Mouse (Mus musculus) liver, embryonic 15.5 days (tissue): Measurements from ENCODE around the gene Scel. TPM values are rescaled to one million over a fixed set of nuclear protein-coding genes. Genes with fewer than 3 reads are reported as not detected.
A peak's percentile ranks its signal among the peaks of the same experiment; 100 is the strongest.
"Not testable (repeated sequence)": the region's sequence is repeated elsewhere in the genome, so short reads cannot be mapped to it uniquely, and the experiment has no call there.

Source experiments
- ATAC-seq: fragments of 200-750 bp; cut with Nextera tagmentation; 2 replicates; pipeline ENCODE4 v1.8.0; 2017; ENCODE audit warnings: moderate number of reproducible peaks, mild to moderate bottlenecking, moderate library complexity; ENCODE audit not compliant: insufficient read depth
- H3K27ac ChIP-seq: fragments of 300-500 bp; sonication (generic); replicated peaks from 2 replicates; pipeline ENCODE4 v1.5.1; 2015; ENCODE audit warnings: mild to moderate bottlenecking, inconsistent platforms
- H3K27me3 ChIP-seq: fragments of 300-500 bp; sonication (generic); 2 replicates; pipeline ENCODE4 v1.6.1; 2015; ENCODE audit warnings: mild to moderate bottlenecking, inconsistent platforms
- H3K36me3 ChIP-seq: fragments of 300-500 bp; sonication (generic); replicated peaks from 2 replicates; pipeline ENCODE4 v1.6.1; 2015; ENCODE audit warnings: moderate library complexity, mild to moderate bottlenecking, inconsistent platforms
- H3K4me1 ChIP-seq: fragments of 300-500 bp; sonication (generic); replicated peaks from 2 replicates; pipeline ENCODE4 v1.6.1; 2015; ENCODE audit warnings: inconsistent platforms
- H3K4me2 ChIP-seq: fragments of 300-500 bp; sonication (generic); 2 replicates; pipeline ENCODE4 v1.6.1; 2015; ENCODE audit warnings: moderate library complexity, mild to moderate bottlenecking, inconsistent platforms
- H3K4me3 ChIP-seq: fragments of 300-500 bp; sonication (generic); replicated peaks from 2 replicates; pipeline ENCODE4 v1.5.1; 2015; ENCODE audit warnings: mild to moderate bottlenecking, inconsistent platforms
- H3K9ac ChIP-seq: fragments of 300-500 bp; sonication (generic); 2 replicates; pipeline ENCODE4 v1.6.1; 2015; ENCODE audit warnings: moderate library complexity, mild to moderate bottlenecking, inconsistent platforms
- H3K9me3 ChIP-seq: fragments of 300-500 bp; sonication (generic); replicated peaks from 2 replicates; pipeline ENCODE4 v1.6.1; 2016; ENCODE audit warnings: inconsistent platforms
- WGBS: fragments of 180-500 bp; shearing (Covaris S2); methylation state at CpG from one replicate; pipeline ENCODE4 v1.1.7; 2015; ENCODE audit warnings: mixed read lengths; ENCODE audit not compliant: insufficient replicate concordance; 5-methylcytosine and 5-hydroxymethylcytosine counted together
- polyA plus RNA-seq: library from polyadenylated mRNA; unstranded; fragments of >200 nt; fragmentation: Nextera tagmentation; extraction: Ambion mirVana; gene quantifications from 2 replicates; pipeline ENCODE4 v1.2.1, GENCODE M21; 2015

The Scel gene
- polyA plus RNA-seq = 0.14 and 0.15 TPM in 2 replicates

DNA sequence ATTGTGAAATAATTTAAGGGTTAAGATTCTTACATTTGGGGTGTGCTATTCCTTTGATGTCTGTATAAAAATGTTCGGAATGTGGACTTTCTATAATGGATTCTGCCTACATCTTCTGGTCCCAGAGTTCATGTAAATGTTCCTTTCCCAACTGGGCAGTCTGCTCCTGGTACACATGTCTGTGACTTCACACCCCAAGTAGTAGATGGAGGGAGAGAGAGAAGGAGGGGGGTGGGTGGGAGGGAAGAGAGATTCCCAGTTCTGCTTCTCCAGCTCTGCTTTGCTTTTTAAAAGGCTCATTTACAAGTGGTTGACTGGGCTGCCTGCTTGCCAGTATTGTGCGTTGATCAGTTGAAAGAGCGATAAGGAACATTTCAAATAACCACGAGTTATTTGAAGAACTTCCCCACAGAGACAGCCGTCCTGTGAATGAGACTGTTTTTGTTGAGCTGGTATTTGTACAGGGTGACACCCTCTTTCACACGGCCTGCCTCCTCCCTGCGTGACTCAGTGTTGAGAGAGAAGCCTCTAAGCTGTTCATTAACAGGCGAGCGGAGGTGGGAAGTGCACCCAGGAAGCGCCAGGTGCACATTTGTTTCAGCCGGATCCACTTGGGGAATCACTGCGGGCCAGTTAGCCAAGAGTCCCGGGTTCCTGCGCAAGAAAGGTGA lies at the start of gene Scel:
Gene Scel, plus strand, starts transcription at position 541 of the 671 bp plus-strand sequence.
- H3K27ac ChIP-seq = no peak within 1 kb of the TSS
- ATAC-seq = no peak
- H3K36me3 ChIP-seq = no peaks in the 10 kb centered on the region
- 23% methylated on average over 14 of the region's 14 CpGs for WGBS
- H3K4me1 ChIP-seq = no peaks in the 10 kb centered on the region
- H3K9ac ChIP-seq = no peak within 1 kb of the TSS
- H3K27me3 ChIP-seq = peaks cover 3% of the 10 kb centered on the region; the same call in 1 of the 2 replicates
- H3K4me3 ChIP-seq = no peak within 1 kb of the TSS
- no peaks in the 10 kb centered on the region for H3K9me3 ChIP-seq
- H3K4me2 ChIP-seq = no peak within 1 kb of the TSS

DNA sequence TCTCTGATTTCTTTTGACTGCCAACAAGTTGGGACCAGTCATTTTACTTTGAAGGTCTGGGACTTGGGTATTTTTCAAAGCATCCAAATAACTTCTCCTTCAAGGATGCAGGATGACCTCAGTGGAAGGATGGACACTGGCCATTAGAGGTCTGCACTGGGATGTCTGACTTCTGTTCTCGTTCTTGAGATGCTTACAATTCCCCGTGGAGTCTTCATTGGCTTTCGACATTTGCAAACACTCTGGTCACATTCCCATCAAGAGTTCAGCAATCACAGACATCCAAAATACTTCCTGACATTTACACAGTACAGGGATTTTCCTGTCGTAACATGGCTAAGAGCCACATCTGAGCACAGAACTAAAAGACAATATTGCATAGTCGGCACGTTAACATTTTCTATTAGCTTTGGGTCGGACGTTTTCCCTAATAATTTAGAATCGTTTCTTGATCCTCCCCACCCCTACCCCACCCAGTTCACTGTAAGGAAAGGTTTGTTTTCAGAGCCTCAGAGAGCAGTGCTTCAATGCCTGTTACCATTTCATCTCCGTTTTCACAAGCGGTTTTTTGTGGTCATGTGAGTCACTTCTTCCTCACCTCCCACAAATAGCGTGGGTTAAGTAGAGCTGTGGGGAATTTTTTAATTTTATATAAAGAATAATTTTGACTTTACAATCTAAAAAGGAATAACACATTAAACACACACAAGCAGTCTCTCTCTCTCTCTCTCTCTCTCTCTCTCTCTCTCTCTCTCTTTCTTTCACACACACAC lies 44.3 kb upstream of the Scel start:
- peak overlapping the region; percentile 42; the same call in 1 of the 2 replicates for H3K4me2 ChIP-seq
- 64% methylated on average over 12 of the region's 12 CpGs for WGBS
- H3K27ac ChIP-seq = no peak overlapping the region
- no peak overlapping the region for H3K9ac ChIP-seq
- 0 out of 2 replicates have a peak, but pooled peaks cover 3% of the 10 kb centered on the region for H3K4me1 ChIP-seq
- H3K9me3 ChIP-seq = no peaks in the 10 kb centered on the region
- H3K27me3 ChIP-seq = no peaks in the 10 kb centered on the region; the same call in 1 of the 2 replicates
- ATAC-seq = no peak
- H3K4me3 ChIP-seq = no peak overlapping the region
- H3K36me3 ChIP-seq = no peaks in the 10 kb centered on the region

- H3K9ac ChIP-seq = no peak overlapping the region
- H3K4me1 ChIP-seq = 0 out of 2 replicates have a peak, but pooled peaks cover 3% of the 10 kb centered on the region
- peak; percentile 42; the same call in 1 of the 2 replicates for ATAC-seq
- no peak overlapping the region for H3K27ac ChIP-seq
- H3K36me3 ChIP-seq = no peaks in the 10 kb centered on the region
- no peaks in the 10 kb centered on the region; the same call in 1 of the 2 replicates for H3K27me3 ChIP-seq
- 43% methylated on average over 12 of the region's 12 CpGs for WGBS
- H3K9me3 ChIP-seq = no peaks in the 10 kb centered on the region
- peak overlapping the region; percentile 26 for H3K4me3 ChIP-seq
- peak overlapping the region; percentile 42 for H3K4me2 ChIP-seq
Observed at GRCm38 (mm10) chr14:103469464-103470015, 43.6 kb upstream of the Scel start.

DNA sequence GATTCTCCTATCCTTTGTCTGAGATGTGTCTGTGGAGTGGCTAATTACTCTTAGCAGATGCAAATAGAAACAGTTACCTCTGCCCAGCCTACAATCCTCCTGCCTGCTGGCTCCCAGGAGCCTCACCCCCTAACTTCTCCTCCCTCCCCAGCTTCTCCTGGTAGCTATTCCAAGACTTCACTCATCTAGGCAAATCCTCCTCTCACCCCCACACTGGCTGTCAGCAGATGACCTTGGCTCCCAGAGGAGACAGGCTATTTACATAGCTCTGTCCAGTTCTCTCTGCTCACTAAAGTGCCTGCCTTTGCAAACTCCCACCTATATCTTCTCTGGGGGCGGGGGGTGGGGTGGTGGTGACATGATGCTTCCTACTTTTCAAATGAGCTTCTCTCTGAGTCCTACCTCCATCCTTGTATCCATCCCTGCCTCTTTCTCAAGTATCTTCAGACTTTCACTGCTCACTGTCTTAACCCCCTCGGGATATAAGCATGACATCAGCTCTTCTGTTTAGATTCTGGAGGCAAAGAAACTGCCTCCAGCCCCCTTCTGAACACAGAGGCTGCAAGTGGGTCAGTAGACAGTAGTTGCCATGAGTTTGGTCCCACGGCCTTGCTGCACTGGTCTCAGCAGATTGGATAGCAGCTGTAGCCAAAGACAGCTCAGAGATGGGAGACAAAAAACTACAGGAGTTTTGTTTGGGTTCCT lies 41.9 kb upstream of the Scel start:
- Histone ChIP-seq H3K36me3 (no peaks in the 10 kb centered on the region), H3K9ac (no peak overlapping the region)
- ATAC-seq = no peak

DNA sequence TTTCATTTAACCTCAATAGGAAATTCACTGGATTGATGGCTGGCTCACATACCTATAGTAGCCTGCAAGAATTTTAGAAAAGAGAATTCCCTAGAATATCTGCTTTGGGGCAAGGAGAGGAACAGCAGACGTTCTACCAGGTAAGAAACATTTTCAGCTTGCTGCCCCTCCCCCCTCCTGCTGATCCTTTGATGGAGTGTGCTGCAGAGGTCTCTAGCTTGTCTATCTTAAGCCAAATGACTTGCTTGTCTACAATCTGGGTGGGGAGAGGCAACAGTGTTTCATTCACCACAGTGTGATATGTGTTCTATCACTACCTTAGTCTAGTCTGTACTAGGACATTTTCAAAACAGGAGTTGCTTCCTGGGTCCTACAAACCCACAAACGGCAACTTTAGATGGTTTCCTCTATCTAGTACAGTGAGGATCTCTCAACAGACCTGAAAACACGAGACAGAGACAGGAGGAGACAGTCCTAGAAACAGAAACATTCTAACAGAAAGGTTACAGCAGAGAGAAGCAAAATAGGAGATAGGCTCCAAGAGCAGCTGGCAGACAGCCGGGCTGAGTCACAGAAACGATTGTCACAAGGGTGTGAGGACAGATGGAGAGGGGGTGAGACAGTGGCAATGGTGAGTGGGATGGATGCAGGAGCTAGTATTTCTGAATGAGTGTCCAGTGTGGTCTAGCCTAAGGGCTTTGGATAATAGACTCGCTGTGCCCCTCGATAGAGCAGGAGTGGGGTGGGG lies 41.2 kb upstream of the Scel start:
- Histone ChIP-seq H3K27ac (no peak overlapping the region), H3K4me3 (no peak overlapping the region), H3K4me1 (0 out of 2 replicates have a peak, but pooled peaks cover 3% of the 10 kb centered on the region), H3K9me3 (no peaks in the 10 kb centered on the region), H3K4me2 (no peak overlapping the region), H3K9ac (no peak overlapping the region), H3K36me3 (no peaks in the 10 kb centered on the region), H3K27me3 (no peaks in the 10 kb centered on the region; the same call in 1 of the 2 replicates)
- 32% methylated on average over 7 of the region's 7 CpGs for WGBS
- ATAC-seq = no peak

More for the DNA sequence above, 41.9 kb upstream of the Scel start:
- WGBS = 31% methylated on average over 3 of the region's 3 CpGs
- Histone ChIP-seq H3K4me3 (no peak overlapping the region), H3K27me3 (no peaks in the 10 kb centered on the region; the same call in 1 of the 2 replicates), H3K9me3 (no peaks in the 10 kb centered on the region), H3K27ac (no peak overlapping the region), H3K4me2 (no peak overlapping the region), H3K4me1 (0 out of 2 replicates have a peak, but pooled peaks cover 3% of the 10 kb centered on the region)

DNA sequence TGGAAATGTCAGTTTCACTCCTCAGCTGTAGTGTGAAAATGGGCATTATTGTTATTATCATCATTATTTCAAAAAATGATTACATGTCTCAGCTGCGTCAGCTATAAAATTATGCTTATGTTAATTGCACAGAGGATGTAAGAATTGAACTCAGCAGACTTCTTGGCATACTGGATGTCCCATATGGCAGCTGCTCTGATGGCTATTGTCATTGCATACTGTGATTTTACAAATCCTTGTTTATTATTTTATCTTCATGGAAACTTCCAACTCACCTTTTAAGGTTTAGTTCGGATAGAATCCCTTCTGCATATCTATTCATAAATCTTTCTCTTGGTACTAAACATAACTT lies 40.6 kb upstream of the Scel start:
- ATAC-seq = no peak

GRCm38 (mm10) chr14:103475312-103475711 lies 37.8 kb upstream of the Scel start:
- WGBS = 53% methylated on average over 7 of the region's 7 CpGs
- Histone ChIP-seq H3K9me3 (no peaks in the 10 kb centered on the region), H3K4me2 (no peak overlapping the region), H3K4me3 (no peak overlapping the region), H3K36me3 (no peaks in the 10 kb centered on the region), H3K4me1 (no peaks in the 10 kb centered on the region), H3K27me3 (no peaks in the 10 kb centered on the region), H3K27ac (no peak overlapping the region), H3K9ac (no peak overlapping the region)
- no peak for ATAC-seq

More for the DNA sequence above, 40.6 kb upstream of the Scel start:
- H3K4me2 ChIP-seq = no peak overlapping the region
- no peak overlapping the region for H3K27ac ChIP-seq
- no peaks in the 10 kb centered on the region for H3K36me3 ChIP-seq
- H3K27me3 ChIP-seq = no peaks in the 10 kb centered on the region; the same call in 1 of the 2 replicates
- no peaks in the 10 kb centered on the region for H3K9me3 ChIP-seq
- no peak overlapping the region for H3K9ac ChIP-seq
- 51% methylated on average over 2 of the region's 2 CpGs for WGBS
- H3K4me1 ChIP-seq = 0 out of 2 replicates have a peak, but pooled peaks cover 3% of the 10 kb centered on the region
- H3K4me3 ChIP-seq = no peak overlapping the region

- H3K4me2 ChIP-seq, H3K4me1 ChIP-seq, H3K27me3 ChIP-seq, H3K9me3 ChIP-seq, H3K4me3 ChIP-seq, H3K27ac ChIP-seq, ATAC-seq, H3K36me3 ChIP-seq, H3K9ac ChIP-seq: not testable (repeated sequence)
- WGBS = 33% methylated on average over 3 of the region's 3 CpGs
Observed at GRCm38 (mm10) chr14:103476232-103476631, 36.9 kb upstream of the Scel start.

DNA sequence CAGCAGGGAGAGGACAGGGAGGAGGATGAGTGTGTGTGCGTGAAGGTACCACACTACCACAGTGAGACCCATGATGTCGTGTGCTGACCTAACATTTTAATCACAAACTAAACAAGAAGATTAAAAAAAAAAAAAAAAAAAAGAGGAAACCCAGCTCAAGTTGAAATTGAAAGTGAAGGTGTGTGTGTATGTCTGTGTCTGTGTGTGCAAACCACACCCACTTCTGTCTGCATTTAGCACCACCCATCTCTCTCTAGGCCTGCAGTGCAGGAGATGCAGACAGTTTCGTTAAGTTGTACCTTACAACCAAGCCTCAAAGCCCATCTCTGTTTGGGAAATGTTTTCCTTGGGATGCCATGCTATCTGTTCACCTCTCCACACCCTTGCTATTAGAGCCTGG lies 35.9 kb upstream of the Scel start:
- no peak for ATAC-seq
- H3K27me3 ChIP-seq = no peaks in the 10 kb centered on the region
- no peak overlapping the region for H3K4me2 ChIP-seq
- H3K36me3 ChIP-seq = no peaks in the 10 kb centered on the region
- no peak overlapping the region for H3K27ac ChIP-seq
- no peaks in the 10 kb centered on the region for H3K9me3 ChIP-seq
- H3K9ac ChIP-seq = no peak overlapping the region
- WGBS = 52% methylated on average over 3 of the region's 3 CpGs
- H3K4me1 ChIP-seq = no peaks in the 10 kb centered on the region
- no peak overlapping the region for H3K4me3 ChIP-seq

DNA sequence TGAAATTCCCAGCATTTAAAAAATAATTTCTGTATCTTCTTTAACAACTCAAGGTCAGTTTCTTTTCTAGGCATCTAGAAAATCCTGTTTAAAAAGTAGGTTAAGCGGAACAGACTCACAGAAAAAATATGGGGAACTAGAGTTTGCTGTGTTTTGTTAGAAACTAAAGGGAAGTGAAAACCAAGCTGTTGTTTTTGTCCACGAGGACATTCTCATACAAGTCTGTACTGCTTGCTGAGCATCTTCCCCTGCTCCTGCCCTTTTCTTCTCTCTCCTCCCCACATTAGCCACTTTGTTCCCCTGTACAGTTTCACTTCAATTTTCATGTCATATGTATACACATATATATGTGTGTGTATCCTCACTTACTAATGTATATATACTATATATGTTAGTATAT lies 35.2 kb upstream of the Scel start:
- no peak overlapping the region for H3K4me3 ChIP-seq
- no peaks in the 10 kb centered on the region for H3K4me1 ChIP-seq
- no peak overlapping the region for H3K9ac ChIP-seq
- no peaks in the 10 kb centered on the region for H3K9me3 ChIP-seq
- no peak overlapping the region for H3K27ac ChIP-seq
- no peak overlapping the region for H3K4me2 ChIP-seq
- WGBS = 31% methylated on average over 2 of the region's 2 CpGs
- no peaks in the 10 kb centered on the region for H3K27me3 ChIP-seq
- H3K36me3 ChIP-seq = no peaks in the 10 kb centered on the region
- no peak for ATAC-seq
